Mouse (Mus musculus) urinary bladder, postnatal 10 days (tissue): ENCODE measurements around the gene Srpk1.

ENCODE experiments used
- DNase-seq: peaks from one replicate; pipeline ENCODE4 v3.0.0; 2022; ENCODE audit warnings: low spot score

The Srpk1 gene

GRCm38 (mm10) chr17:28622300-28622759 lies at the start of gene Srpk1:
Srpk1 (minus strand) TSS chr17:28622709.
- peak; percentile 65 for DNase-seq

GRCm38 (mm10) chr17:28659564-28659963 lies 37.1 kb upstream of the Srpk1 start:
- no peak for DNase-seq

- DNase-seq = no peak
Measured at GRCm38 (mm10) chr17:28657936-28658335, 35.4 kb upstream of the Srpk1 start.

- DNase-seq = no peak
Measured at GRCm38 (mm10) chr17:28650268-28650667, 27.8 kb upstream of the Srpk1 start.

- no peak for DNase-seq
Measured at GRCm38 (mm10) chr17:28648607-28649370, 26.3 kb upstream of the Srpk1 start.

GRCm38 (mm10) chr17:28646221-28646620 lies 23.7 kb upstream of the Srpk1 start:
- DNase-seq = no peak

- no peak for DNase-seq
Measured at GRCm38 (mm10) chr17:28644112-28644511, 21.6 kb upstream of the Srpk1 start.

GRCm38 (mm10) chr17:28643697-28644096 lies 21.2 kb upstream of the Srpk1 start:
- DNase-seq = no peak

- DNase-seq = no peak
Measured at GRCm38 (mm10) chr17:28640113-28640512, 17.6 kb upstream of the Srpk1 start.

GRCm38 (mm10) chr17:28637711-28638690 lies 15.5 kb upstream of the Srpk1 start:
- no peak for DNase-seq

- DNase-seq = no peak
Measured at GRCm38 (mm10) chr17:28635842-28636241, 13.3 kb upstream of the Srpk1 start.

GRCm38 (mm10) chr17:28629125-28629524 lies 6.6 kb upstream of the Srpk1 start:
- DNase-seq = no peak

GRCm38 (mm10) chr17:28628248-28629124 lies 6.0 kb upstream of the Srpk1 start:
- no peak for DNase-seq

- no peak for DNase-seq
Measured at GRCm38 (mm10) chr17:28626937-28627336, 4.4 kb upstream of the Srpk1 start.

- no peak for DNase-seq
Measured at GRCm38 (mm10) chr17:28625327-28625726, 2.8 kb upstream of the Srpk1 start.

- no peak for DNase-seq
Measured at GRCm38 (mm10) chr17:28624841-28625240, 2.3 kb upstream of the Srpk1 start.

- DNase-seq = no peak
Measured at GRCm38 (mm10) chr17:28621381-28622299, 869 bp downstream of the Srpk1 start.

GRCm38 (mm10) chr17:28618775-28619174 lies 3.7 kb downstream of the Srpk1 start:
- no peak for DNase-seq

- no peak for DNase-seq
Measured at GRCm38 (mm10) chr17:28618124-28618523, 4.4 kb downstream of the Srpk1 start.

- DNase-seq = no peak
Measured at GRCm38 (mm10) chr17:28617636-28618035, 4.9 kb downstream of the Srpk1 start.

- DNase-seq = no peak
Measured at GRCm38 (mm10) chr17:28615332-28615731, 7.2 kb downstream of the Srpk1 start.
